Mouse (Mus musculus) liver, adult 2 months (tissue): ENCODE results near the gene Adam19. TPM values are rescaled to one million over a fixed set of nuclear protein-coding genes. Genes with fewer than 3 reads are reported as not detected.

Source experiments
- DNase-seq: peaks from one replicate; pipeline ENCODE4 v3.0.0-alpha.2; 2011; ENCODE audit warnings: low read depth, low spot score; ENCODE audit errors: extremely low read depth
- H3K27ac ChIP-seq: fragments of 200-500 bp; replicated peaks from 2 replicates; pipeline ENCODE4 v1.5.1; 2012; ENCODE audit warnings: low read depth, mild to moderate bottlenecking, control low read depth, inconsistent platforms, low read length; ENCODE audit not compliant: insufficient read depth
- H3K27me3 ChIP-seq: fragments of 200-500 bp; 2 replicates; pipeline ENCODE4 v1.6.1; 2012; ENCODE audit warnings: mild to moderate bottlenecking, moderate library complexity, low read length, inconsistent platforms; ENCODE audit not compliant: control insufficient read depth, insufficient read depth
- H3K36me3 ChIP-seq: fragments of 200-500 bp; 2 replicates; pipeline ENCODE4 v1.6.1; 2012; ENCODE audit warnings: low read length, inconsistent platforms; ENCODE audit not compliant: control insufficient read depth, insufficient read depth
- H3K4me1 ChIP-seq: fragments of 200-500 bp; 2 replicates; pipeline ENCODE4 v1.6.1; 2011; ENCODE audit warnings: low read length; ENCODE audit not compliant: control insufficient read depth, insufficient read depth
- H3K4me3 ChIP-seq: fragments of 200-500 bp; 2 replicates; pipeline ENCODE4 v1.5.1; 2011; ENCODE audit warnings: low read depth, mild to moderate bottlenecking, control low read depth, low read length, moderate library complexity; ENCODE audit not compliant: insufficient read depth
- H3K79me2 ChIP-seq: fragments of 200-500 bp; 2 replicates; pipeline ENCODE4 v1.6.1; 2012; ENCODE audit warnings: inconsistent platforms, mild to moderate bottlenecking, low read length, moderate library complexity; ENCODE audit not compliant: control insufficient read depth, insufficient read depth
- H3K9ac ChIP-seq: fragments of 200-500 bp; 2 replicates; pipeline ENCODE4 v1.6.1; 2012; ENCODE audit warnings: low read depth, mild to moderate bottlenecking, control low read depth, inconsistent platforms, low read length
- CTCF ChIP-seq: fragments of 200-500 bp; IDR thresholded peaks from 2 replicates; pipeline ENCODE4 v1.5.1; 2011; ENCODE audit warnings: low read depth, low read length, control low read depth
- POLR2A ChIP-seq: fragments of 200-500 bp; IDR thresholded peaks from 2 replicates; pipeline ENCODE4 v1.6.1; 2011; ENCODE audit warnings: low read length, control low read depth; ENCODE audit not compliant: insufficient read depth; ENCODE audit errors: extremely low read depth
- WGBS: fragments of 180-500 bp; shearing (Covaris S2); methylation state at CpG from one replicate; pipeline ENCODE4 v1.1.7; 2018; 5-methylcytosine and 5-hydroxymethylcytosine counted together
- polyA plus RNA-seq: library from polyadenylated mRNA; depleted of rRNA; stranded (reverse); fragments of >200 nt; gene quantifications from 2 replicates; pipeline ENCODE4 v1.2.3, GENCODE M21; 2012
- total RNA-seq: library from RNA; depleted of rRNA; stranded (reverse); fragments of >200 nt; gene quantifications from 2 replicates; pipeline ENCODE4 v1.2.3, GENCODE M21; 2014

The Adam19 gene
- total and polyA plus RNA-seq, 2 experiments, result 0.55 to 1.1 TPM

DNA sequence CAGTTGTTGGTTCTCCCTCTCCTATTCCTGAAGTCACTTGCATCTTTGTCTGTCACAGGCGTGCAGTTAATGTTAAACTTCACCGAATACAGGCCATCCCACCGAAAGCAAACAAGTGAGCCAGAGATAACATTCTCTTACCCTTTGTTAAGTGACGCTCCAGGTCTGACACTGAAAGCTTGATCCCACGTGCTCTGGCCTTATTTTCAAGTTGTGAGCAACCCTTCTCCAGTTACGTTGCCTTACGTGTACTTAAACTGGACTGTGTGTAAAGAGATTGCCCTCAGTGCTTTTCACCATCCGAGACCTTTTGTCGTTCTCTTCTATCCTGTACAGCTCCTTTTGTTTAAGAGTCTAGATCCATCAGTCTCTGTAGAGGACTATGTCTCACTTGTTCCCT is 2.2 kb downstream of the Adam19 start:
- peaks cover 5% of the 10 kb centered on the region for H3K4me1 ChIP-seq
- H3K36me3 ChIP-seq, result no peaks in the 10 kb centered on the region
- H3K9ac ChIP-seq, result no peak overlapping the region
- TF ChIP-seq CTCF (no peak), POLR2A (no peak)
- no peak for DNase-seq
- WGBS, result 12% methylated on average over 9 of the region's 9 CpGs
- H3K79me2 ChIP-seq, result no peaks in the 10 kb centered on the region
- peaks cover 11% of the 10 kb centered on the region for H3K27me3 ChIP-seq
- H3K27ac ChIP-seq, result no peak overlapping the region
- H3K4me3 ChIP-seq, result no peak overlapping the region

DNA sequence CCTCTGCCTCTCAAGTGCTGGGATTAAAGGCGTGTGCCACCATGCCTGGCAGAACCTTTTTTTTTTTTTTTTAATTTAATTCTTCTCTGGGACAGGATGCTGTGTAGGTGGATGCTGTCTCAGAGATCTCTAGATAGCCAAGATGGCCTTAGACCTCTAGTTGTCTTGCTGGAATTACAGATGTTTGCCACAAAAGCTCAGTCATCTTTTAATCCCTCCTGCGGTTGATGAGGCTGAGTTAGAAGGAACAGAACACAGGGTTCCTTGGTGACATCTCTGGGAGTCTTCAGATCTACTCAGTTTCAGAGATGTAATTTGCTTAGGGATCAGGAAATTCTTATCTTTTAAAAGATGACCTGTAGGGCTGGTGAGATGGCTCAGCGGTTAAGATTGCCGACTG is 3.1 kb downstream of the Adam19 start:
- TF ChIP-seq CTCF, result no peak
- TF ChIP-seq POLR2A, result no peak
- H3K4me3 ChIP-seq, result no peak overlapping the region
- no peak overlapping the region for H3K9ac ChIP-seq
- H3K79me2 ChIP-seq, result no peaks in the 10 kb centered on the region
- peaks cover 11% of the 10 kb centered on the region for H3K27me3 ChIP-seq
- H3K36me3 ChIP-seq, result no peaks in the 10 kb centered on the region
- WGBS, result 85% methylated on average over 4 of the region's 4 CpGs
- no peak overlapping the region for H3K27ac ChIP-seq
- DNase-seq, result no peak
- peaks cover 5% of the 10 kb centered on the region for H3K4me1 ChIP-seq

DNA sequence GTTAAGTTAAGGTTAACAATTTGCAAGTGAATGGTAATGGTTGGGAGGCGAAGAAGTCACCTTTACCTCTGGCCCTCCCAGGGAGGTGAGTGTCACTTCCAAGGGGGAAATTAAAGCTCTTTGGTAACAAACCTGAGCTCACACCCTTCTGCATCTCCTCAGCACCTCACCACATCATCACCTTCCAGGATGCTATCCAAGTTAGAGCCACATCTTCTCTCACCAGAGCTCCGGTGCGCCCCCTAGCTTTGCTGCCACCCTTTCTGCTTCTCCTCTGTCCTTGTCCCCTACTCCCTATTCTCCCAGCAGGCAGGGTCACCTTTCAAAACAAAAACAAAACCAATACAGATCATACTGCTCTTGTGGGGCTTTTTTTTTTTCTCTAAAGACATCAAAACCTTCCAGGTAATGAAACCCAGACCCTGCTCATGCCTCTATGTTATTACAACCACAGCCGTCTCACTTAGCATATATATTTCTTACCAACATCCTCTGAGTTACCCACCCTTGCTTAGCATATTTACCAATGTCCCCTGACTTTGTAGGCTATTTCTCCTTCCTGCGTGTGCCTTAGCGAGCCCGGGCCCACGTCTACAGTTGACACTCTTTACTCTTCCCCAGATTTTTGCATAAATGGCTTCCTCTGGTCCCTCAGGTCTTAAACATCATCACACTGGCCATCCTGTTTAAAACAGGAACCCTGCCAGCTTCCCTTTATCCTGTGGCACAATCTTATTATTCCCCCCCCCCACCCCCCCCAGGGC is 4.3 kb downstream of the Adam19 start:
- no peak overlapping the region for H3K9ac ChIP-seq
- no peak for DNase-seq
- peaks cover 11% of the 10 kb centered on the region for H3K4me1 ChIP-seq
- no peaks in the 10 kb centered on the region for H3K36me3 ChIP-seq
- H3K4me3 ChIP-seq, result no peak overlapping the region
- H3K27me3 ChIP-seq, result peaks cover 11% of the 10 kb centered on the region
- no peak overlapping the region for H3K27ac ChIP-seq
- 67% methylated on average over 8 of the region's 8 CpGs for WGBS
- no peaks in the 10 kb centered on the region for H3K79me2 ChIP-seq
- no peak for TF ChIP-seq CTCF

DNA sequence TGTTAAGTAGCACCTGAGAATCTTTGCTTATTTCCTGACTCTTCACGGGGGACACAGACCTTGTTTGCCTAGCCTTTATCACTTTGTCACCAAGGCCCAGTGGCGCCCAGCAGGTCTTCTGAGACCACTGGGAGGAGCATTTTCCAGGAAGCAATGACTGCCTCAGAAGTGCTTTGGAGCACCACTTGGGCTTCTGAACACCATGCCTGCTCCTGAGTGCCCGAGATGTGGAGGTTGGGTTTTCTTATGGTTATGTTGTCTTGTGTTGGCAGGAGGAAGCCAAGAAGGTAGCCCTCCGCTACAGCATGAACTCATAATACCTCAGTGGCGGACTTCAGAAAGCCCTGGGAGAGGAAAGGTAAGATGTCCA is 4.8 kb downstream of the Adam19 start:
- Histone ChIP-seq H3K27ac (no peak overlapping the region), H3K9ac (no peak overlapping the region), H3K4me1 (peaks cover 15% of the 10 kb centered on the region), H3K27me3 (peaks cover 10% of the 10 kb centered on the region), H3K36me3 (no peaks in the 10 kb centered on the region), H3K4me3 (no peak overlapping the region), H3K79me2 (no peaks in the 10 kb centered on the region)
- TF ChIP-seq POLR2A (no peak), CTCF (no peak)
- no peak for DNase-seq
- WGBS, result 65% methylated on average over 5 of the region's 5 CpGs

DNA sequence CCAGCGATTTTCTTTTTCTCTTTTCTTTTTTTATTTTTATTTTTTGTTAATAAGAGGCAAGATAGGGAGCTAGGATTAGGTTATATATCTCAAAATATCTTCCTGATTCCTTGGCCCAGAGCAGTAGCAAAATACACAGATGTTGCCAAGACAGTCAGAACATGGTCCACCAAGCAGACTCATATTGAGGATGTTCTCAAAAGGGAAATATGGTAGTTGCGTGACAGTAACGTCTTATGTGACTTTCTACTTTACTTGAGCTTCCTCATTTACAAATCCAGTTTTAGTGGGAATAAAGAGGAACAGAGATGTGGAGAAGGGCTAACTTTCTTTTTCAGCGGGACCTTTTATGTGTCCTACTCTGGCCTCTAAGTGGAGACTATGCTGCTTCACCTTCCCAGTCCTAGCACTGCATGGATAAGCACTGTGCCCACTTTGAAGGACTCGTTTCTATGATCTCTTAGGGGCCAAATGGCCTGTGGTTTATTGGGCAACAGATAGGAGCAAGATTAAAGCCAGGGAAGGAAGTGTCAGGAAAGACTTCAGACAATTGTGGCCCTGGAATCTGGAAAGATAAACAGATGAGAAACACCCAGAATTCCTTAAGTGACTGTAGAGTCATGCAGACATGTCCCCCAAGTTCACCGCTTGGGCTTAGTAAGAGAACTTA is 6.1 kb downstream of the Adam19 start:
- no peaks in the 10 kb centered on the region for H3K79me2 ChIP-seq
- 66% methylated on average over 6 of the region's 6 CpGs for WGBS
- H3K36me3 ChIP-seq, result no peaks in the 10 kb centered on the region
- H3K4me3 ChIP-seq, result no peak overlapping the region
- H3K27ac ChIP-seq, result no peak overlapping the region
- DNase-seq, result peak; percentile 31
- TF ChIP-seq CTCF (no peak), POLR2A (no peak)
- peaks cover under 1% of the 10 kb centered on the region; the same call in 1 of the 2 replicates for H3K27me3 ChIP-seq
- no peak overlapping the region for H3K9ac ChIP-seq
- H3K4me1 ChIP-seq, result peaks cover 19% of the 10 kb centered on the region

DNA sequence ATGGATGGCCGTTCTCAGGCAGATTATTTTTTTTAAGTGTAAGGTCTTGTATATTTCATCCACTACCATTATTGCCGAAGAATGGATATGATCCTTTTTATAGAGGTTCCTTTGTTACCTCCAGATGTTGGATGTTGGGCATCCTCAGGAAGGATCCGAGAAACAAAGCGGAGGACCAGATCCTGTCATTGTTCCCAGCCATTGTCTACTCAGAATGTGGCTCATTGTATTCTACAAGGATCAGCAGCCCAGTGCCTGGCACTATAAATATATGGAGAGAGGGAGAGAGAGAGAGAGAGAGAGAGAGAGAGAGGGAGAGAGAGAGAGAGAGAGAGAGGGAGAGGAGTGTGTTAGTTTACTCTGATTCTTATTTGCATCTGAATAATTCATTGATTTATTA is 6.8 kb downstream of the Adam19 start:
- Histone ChIP-seq H3K4me1 (peaks cover 19% of the 10 kb centered on the region), H3K79me2 (no peaks in the 10 kb centered on the region), H3K27ac (no peak overlapping the region), H3K9ac (no peak overlapping the region), H3K36me3 (no peaks in the 10 kb centered on the region), H3K27me3 (no peaks in the 10 kb centered on the region), H3K4me3 (no peak overlapping the region)
- no peak for DNase-seq
- TF ChIP-seq POLR2A (no peak), CTCF (no peak)
- WGBS, result 80% methylated on average over 4 of the region's 4 CpGs
